Mouse (Mus musculus): ENCODE results near the gene Serp2.
A peak's percentile ranks its signal among the peaks of the same experiment; 100 is the strongest.

The Serp2 gene

DNA sequence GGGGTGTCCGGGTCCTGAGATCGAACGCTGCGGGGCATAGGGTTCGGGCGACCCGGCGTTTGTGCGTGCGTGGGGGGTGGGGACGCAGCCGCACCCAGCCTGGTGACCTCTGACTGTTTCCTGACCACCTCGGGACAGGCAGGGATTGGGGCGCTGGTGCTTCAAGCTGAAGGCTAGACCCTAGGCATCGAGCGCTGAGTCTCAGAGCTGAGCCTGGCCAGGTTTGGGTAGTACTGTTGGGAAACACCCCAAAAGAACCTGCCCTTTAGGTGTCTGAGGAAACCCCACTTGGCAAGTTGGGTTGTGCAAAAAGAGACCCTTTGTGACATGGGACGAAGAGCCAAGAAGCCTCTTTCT lies at the start of gene Serp2:
Gene Serp2, minus strand, starts transcription at position 38 of the 357 bp plus-strand sequence.
- DNase-seq (ENCODE audit: low spot score): no peak

- DNase-seq (ENCODE audit: low spot score): no peak
Observed at GRCm38 (mm10) chr14:76605931-76606534, 49.3 kb upstream of the Serp2 start.

- DNase-seq (ENCODE audit: low spot score): no peak
Observed at GRCm38 (mm10) chr14:76604012-76604411, 47.3 kb upstream of the Serp2 start.

DNA sequence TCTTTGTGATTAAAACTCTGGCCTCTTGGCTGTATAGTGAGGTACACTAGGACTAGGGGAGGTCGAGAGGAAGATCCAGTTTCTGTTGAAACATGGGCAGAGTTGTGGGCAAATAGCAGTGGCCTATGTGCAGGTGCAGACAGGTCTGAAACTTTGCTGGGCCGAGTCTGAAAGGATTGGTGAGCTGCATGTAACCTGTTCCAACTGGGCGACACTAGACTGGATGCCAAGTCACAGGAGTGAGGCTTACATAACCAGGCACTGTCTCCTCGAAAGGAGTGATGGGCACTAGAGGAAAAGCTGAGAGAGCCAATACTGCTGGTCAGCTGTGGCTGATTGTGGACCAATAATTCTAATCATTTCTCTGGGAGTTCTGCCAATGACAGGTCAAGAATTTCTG lies 45.0 kb upstream of the Serp2 start:
- DNase-seq (ENCODE audit: low spot score): peak; percentile 41

DNA sequence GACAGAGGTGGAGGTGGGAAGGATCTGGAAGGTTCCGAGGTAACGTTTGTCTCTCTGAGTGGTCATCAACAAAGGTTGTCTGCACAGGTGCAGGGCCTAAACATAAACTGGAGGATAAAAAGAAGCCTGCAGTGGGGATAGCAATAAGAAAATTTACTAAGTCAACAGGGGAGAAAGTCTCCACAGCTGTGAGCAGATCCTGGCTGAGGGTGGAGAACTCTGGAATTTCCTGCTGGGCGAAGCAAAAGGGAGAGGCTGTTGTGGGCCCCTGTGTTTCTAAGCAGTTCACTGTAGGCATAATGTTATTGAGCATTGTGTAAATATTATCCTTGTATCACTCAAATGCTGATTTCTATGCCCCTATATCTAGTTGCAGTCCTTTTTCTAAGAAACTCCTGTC lies 43.7 kb upstream of the Serp2 start:
- DNase-seq (ENCODE audit: low spot score): no peak

GRCm38 (mm10) chr14:76599706-76600105 lies 43.0 kb upstream of the Serp2 start:
- no peak for DNase-seq (ENCODE audit: low spot score)

DNA sequence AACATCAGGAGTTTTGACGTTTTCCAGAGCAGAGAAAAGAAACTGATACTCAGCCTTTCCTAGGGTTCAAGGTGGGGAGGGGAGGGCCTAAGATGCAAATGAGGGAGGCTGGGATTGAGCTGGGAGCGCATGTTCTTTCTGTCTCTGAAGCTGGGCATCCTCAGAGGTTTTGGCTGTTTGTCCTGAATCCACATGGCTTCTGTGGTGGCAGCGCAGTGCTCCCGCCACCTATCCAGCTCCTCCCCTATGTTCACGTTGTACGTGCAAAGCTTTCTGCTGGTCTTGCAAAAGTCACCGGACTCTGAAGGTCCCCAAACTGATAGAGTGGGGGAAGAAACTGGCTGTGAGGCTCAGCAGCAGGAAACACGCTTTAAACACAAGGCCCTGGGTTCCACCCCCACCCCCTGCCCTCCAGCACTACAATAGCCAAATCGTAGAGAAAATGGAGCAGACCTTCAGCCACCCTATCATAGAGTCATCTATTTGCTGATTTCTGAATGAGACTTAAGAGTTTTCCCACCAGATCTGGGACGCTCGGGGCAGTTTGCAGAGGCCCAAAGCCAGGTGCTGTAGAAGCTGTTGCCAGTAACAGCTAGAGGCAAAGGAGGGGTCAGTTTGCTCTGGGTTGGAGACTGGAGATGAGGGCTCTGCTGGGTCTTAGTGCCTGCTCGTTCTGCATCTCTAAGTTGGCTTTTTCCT lies 42.0 kb upstream of the Serp2 start:
- no peak for DNase-seq (ENCODE audit: low spot score)

DNA sequence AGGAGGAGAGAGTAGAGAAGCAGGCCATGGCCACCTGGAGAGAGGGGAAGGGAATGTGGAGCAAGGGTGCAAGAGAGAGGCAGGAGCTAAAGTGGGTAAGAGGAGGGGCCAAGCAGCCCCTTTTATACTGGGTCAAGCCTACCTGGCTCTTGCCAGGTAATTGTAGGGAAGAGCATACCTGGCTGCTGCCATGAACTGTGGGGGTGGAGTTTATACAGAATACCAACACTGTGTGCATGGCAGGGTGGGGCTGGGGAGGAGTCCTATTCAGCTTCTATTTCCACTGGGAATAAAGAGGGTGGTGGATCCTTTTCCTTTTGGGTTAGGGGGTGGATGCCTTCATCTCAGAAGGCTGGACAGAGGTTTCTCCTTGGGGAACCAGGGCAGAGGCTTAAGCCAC lies 41.1 kb upstream of the Serp2 start:
- no peak for DNase-seq (ENCODE audit: low spot score)

DNA sequence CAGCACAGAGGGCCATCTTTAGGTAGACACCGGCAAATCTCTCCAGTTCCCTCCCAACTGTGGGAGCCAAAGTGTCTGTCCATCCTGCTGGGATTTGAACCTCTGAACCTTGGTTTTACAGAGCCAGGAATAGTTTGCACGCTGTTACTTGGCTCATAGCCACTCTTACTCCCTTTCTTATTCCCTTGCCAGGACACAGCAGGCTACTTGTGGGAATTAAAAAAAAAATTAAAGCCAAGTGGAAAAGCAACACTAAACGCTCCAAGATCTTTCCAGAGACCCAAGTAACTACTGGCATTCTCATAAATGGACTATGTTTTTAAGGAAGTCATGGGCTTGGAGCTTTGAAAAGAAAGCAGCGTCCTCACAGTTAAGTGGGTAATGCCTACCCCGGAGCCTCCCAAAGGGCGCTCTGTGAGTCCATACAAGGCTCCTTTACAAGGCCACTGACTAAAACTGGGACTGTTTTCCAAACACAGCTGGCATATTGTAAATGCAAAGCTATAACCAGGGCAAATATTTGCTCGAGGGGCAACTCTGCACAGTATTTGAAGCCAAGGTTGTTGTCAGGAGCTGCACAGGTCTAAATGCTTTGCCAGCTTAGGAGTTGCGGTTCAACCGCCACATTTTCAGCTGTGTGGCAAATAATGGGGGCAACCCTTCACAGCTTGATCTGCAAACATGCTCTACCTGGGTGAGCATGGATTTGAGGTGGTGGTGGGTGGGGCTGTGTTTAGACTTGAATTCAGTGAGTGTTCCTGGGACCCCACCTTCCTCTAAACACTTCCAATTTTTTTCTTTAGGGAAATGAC lies 38.6 kb upstream of the Serp2 start:
- peak; percentile 33 for DNase-seq (ENCODE audit: low spot score)

DNA sequence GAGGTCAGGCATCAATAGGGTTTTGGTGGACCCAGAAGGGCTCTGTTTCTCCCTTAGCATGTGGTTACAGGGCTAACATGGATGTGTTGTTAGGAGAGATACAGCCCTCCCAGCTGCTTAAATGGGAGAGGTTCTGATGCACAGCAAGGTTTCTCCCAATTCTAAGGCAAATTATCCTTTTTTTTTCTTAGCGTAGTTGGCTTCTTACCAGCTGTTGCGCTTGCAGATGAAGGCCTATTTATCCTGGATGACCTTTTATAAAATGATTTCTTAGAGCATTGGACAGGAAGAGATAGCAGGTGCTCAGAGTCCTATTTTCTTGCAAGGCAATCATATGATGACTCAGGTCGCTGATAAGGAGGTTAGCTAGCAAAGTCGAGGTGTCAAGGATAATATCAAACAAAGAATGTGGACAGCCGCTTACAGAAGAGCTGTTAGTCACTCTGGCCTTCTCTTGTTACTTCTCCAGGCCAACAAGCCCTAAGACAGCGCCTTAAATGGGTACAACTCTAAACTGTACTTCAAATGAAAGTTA lies 37.7 kb upstream of the Serp2 start:
- DNase-seq (ENCODE audit: low spot score): no peak

GRCm38 (mm10) chr14:76593630-76594193 lies 37.0 kb upstream of the Serp2 start:
- DNase-seq (ENCODE audit: low spot score): no peak

DNA sequence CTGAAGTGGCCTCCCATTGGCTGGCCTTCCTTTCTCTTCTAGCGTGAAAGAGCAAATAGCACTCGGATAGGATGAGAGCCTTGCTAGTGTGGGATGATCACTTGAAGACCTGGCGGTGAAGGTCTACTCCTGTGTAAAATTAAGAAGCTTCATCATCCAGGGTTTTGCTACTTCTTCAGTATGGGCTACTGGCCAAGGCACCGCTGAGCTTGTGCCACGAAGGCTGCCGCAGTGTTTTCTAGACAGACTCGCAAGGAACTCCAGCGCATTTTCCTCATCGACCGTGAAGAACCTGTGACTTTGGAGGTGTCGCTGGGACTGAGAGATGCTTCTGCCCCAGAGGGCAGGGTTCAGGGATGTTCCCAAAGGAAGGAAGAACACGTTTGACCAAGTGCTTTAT lies 36.0 kb upstream of the Serp2 start:
- DNase-seq (ENCODE audit: low spot score): no peak

DNA sequence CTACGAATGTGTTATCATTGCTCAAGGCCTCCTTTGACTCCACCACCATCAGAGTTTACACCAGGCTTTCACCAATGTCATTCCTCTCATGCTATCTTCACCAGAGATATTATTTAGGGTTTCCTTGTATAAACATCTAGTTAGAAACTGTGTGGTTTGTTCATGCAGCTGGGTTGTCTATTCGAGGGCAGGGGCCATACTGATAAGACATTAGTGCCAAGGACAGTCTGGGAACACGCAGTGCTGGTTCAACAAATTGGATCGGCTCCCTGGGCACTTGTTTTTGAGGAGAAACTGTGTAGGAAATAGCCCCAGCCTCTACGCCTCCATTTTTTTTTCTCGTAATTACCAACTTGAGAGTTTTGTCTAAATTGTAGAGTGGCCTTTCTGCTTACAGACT lies 35.4 kb upstream of the Serp2 start:
- no peak for DNase-seq (ENCODE audit: low spot score)

DNA sequence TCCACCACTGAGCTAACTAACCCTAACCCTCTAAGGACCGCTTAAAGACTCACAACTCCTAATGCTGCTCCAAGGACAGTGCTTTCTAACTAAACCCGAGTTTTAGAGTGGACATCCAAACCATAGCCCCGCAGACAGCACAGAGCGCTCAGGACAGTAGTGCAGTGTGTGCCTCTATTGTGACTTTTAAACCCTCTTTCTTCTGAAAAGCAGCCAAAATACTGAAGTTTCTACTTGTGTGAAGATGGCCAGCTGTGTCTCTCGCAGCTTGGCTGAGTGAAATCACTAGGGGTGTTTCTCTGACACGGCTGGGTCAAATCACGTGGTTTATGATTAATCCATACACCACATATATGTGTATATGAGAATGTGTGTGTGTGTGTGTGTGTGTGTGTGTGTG lies 33.4 kb upstream of the Serp2 start:
- DNase-seq (ENCODE audit: low spot score): no peak

GRCm38 (mm10) chr14:76589671-76590070 lies 33.0 kb upstream of the Serp2 start:
- no peak for DNase-seq (ENCODE audit: low spot score)

- DNase-seq (ENCODE audit: low spot score): no peak
Observed at GRCm38 (mm10) chr14:76585831-76586405, 29.2 kb upstream of the Serp2 start.

DNA sequence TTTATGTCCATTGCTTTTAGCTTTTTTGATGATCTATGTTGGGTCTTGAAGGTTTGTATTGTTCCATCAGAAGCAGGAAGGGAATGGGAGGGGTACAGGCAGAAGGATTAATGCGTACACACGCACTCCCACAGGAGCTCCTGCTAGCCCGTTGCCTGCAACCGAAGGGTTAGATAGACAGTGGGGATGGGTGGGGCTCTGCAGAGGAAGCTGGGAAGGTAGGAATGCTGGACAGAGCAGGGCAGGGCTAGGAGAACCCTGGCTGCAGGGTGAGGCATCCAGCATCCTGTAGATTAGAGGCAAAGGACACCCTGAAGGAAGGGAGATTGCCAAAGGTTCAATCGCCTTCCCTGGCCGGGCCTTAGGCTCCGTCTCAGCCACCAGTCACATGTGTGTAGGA lies 27.3 kb upstream of the Serp2 start:
- DNase-seq (ENCODE audit: low spot score): no peak

DNA sequence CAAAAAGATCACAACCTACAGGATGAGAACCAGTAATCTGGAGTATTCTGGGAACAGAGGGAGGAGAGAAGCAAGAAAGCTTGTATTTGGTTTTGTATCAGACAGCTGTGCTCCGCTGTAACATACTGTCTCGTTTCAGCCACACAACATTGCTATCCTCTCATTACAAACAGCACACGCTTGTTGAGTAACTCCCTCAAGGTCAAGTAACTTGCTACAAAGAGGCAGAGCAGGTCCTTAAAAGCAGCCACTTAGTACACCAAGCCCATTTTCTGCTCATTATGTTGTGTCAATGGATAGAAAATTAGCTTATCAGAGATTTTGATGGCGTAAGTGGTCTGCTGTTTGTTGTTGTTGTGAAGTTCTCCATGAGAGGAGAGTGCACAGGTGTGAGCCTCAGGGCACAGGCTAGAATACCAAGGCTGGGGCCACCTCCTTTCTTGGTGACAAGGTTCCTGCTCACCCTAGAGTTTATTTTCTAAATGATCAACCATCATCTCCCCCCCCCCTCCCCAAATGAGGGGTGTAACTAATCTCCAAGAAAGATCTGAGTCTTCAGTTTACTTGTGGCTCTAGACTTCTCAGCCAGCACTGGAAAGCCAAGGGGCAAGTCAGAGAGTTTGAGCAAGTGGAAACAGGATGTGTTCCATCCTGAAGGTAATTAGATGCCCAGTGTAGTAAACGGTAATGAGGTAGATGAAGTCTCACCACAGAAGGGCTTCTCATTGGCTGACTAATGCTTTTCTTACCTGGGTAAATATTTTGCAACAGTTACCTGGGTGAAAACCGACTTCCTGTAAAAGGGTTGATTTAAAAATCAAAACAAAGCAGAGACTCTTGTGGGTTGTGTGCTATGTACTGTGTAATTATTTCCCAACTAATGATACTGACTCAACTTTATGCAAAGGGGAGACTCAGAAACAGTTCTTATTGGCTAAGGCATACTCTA lies 25.6 kb upstream of the Serp2 start:
- no peak for DNase-seq (ENCODE audit: low spot score)

GRCm38 (mm10) chr14:76579660-76580061 lies 23.0 kb upstream of the Serp2 start:
- no peak for DNase-seq (ENCODE audit: low spot score)

GRCm38 (mm10) chr14:76577840-76578239 lies 21.2 kb upstream of the Serp2 start:
- DNase-seq (ENCODE audit: low spot score): peak; percentile 50

GRCm38 (mm10) chr14:76570292-76570691 lies 13.6 kb upstream of the Serp2 start:
- DNase-seq (ENCODE audit: low spot score): no peak

Data from adipocyte (in vitro differentiated cells).